In genomic region chr7:5052438-5052837, GRCm38 (mm10) we compare ENCODE assay signal across 8 mouse cellular contexts. TPM values are rescaled to one million over a fixed set of nuclear protein-coding genes. Genes with fewer than 3 reads are reported as not detected.
DNase-seq lines count a peak whose midpoint lies in the region; ATAC-seq and TF ChIP-seq lines count a peak whose summit lies in the region.

No protein-coding gene starts in this region.

- DNase-seq in kidney, postnatal 4 days = peak; percentile 21 to 39
- DNase-seq in kidney, postnatal 10 days = no peak
- DNase-seq in embryonic facial prominence, embryonic 10.5 days (ENCODE audit: low spot score) = peak; percentile 38
- no peak for DNase-seq in urinary bladder, postnatal 25 days (ENCODE audit: low spot score)
- no peak for DNase-seq in lung, adult 2 months
- no peak for DNase-seq in spleen, adult 18-20 months

- H3K27ac ChIP-seq in embryonic facial prominence, embryonic 10.5 days (replicated peaks) = no peak overlapping the region
- H3K27ac ChIP-seq in neural tube, embryonic 13.5 days (replicated peaks) = 0 out of 2 replicates have a peak overlapping the region, but pooled peaks have one; percentile 23

- H3K4me1 ChIP-seq in embryonic facial prominence, embryonic 10.5 days = peaks cover 51% of the 10 kb centered on the region
- H3K4me1 ChIP-seq in neural tube, embryonic 13.5 days (replicated peaks) = peaks cover 58% of the 10 kb centered on the region
- peaks cover 4% of the 10 kb centered on the region; the same call in 1 of the 2 replicates for H3K4me1 ChIP-seq in lung, adult 2 months (ENCODE audit: control insufficient read depth, insufficient read depth, low read length)

- TF ChIP-seq CTCF in lung, adult 2 months (IDR thresholded peaks at IDR 0.05; ENCODE audit: insufficient read depth, low read length) = no peak

- 0 out of 2 replicates have a peak, but pooled peaks cover 3% of the 10 kb centered on the region for H3K9me3 ChIP-seq in embryonic facial prominence, embryonic 10.5 days
- no peaks in the 10 kb centered on the region for H3K9me3 ChIP-seq in neural tube, embryonic 13.5 days

- H3K36me3 ChIP-seq in embryonic facial prominence, embryonic 10.5 days (replicated peaks) = no peaks in the 10 kb centered on the region
- peaks cover 4% of the 10 kb centered on the region; the same call in 1 of the 2 replicates for H3K36me3 ChIP-seq in neural tube, embryonic 13.5 days

- H3K4me2 ChIP-seq in neural tube, embryonic 13.5 days = peak overlapping the region; percentile 85

- peak overlapping the region; percentile 88 for H3K4me3 ChIP-seq in embryonic facial prominence, embryonic 10.5 days
- H3K4me3 ChIP-seq in neural tube, embryonic 13.5 days = peak overlapping the region; percentile 63
- H3K4me3 ChIP-seq in lung, adult 2 months (replicated peaks; ENCODE audit: extremely low read depth, low read depth, low read length) = no peak overlapping the region

- peak; percentile 27 for ATAC-seq in inflammation-experienced regulatory T-cells, adult 6 months
- ATAC-seq in neural tube, embryonic 13.5 days (ENCODE audit: low read depth) = no peak

- WGBS in embryonic facial prominence, embryonic 10.5 days = 3% methylated on average over 12 of the region's 12 CpGs
- WGBS in neural tube, embryonic 13.5 days = 4% methylated on average over 11 of the region's 12 CpGs
- WGBS in lung, adult 2 months = 5% methylated on average over 12 of the region's 12 CpGs

- TF ChIP-seq POLR2A in lung, adult 2 months (IDR thresholded peaks at IDR 0.05; ENCODE audit: borderline replicate concordance, extremely low read depth, low read depth, low read length) = no peak

- H3K9ac ChIP-seq in neural tube, embryonic 13.5 days = peak overlapping the region; percentile 86

- H3K27me3 ChIP-seq in embryonic facial prominence, embryonic 10.5 days (replicated peaks; ENCODE audit: low read depth, poor library complexity, severe bottlenecking) = peaks cover 68% of the 10 kb centered on the region
- peaks cover 49% of the 10 kb centered on the region for H3K27me3 ChIP-seq in neural tube, embryonic 13.5 days

RNA-seq across cellular contexts. Expression of gene Zfp580, which starts 1.1 kb away (rescaled TPM):
- 29.8 and 33.9 TPM in 2 replicates for polyA plus RNA-seq in embryonic facial prominence, embryonic 10.5 days (2016; fragmentation: Nextera tagmentation; extraction: Ambion mirVana)
- 1 to 10 TPM in 1 of 3 experiments, under 1 TPM in 2; 0.77 to 1.3 (median 0.93) TPM for polyA plus RNA-seq in inflammation-experienced regulatory T-cells, adult 6 months (2017; shearing (Covaris generic))
- polyA plus RNA-seq in neural tube, embryonic 13.5 days (2015; fragmentation: Nextera tagmentation; extraction: Ambion mirVana) = 69.9 and 81.4 TPM in 2 replicates
- 36.0 and 37.9 TPM in 2 replicates for polyA plus RNA-seq in lung, adult 2 months (2012; rRNA removed)

RNA-seq across cellular contexts. Expression of gene U2af2, which starts 9.5 kb away (rescaled TPM):
- 182 and 189 TPM in 2 replicates for polyA plus RNA-seq in embryonic facial prominence, embryonic 10.5 days (2016; fragmentation: Nextera tagmentation; extraction: Ambion mirVana)
- polyA plus RNA-seq in inflammation-experienced regulatory T-cells, adult 6 months (2017; shearing (Covaris generic)) = 10 to 100 TPM; 26.0 to 33.4 (median 32.0) TPM
- 105 and 112 TPM in 2 replicates for polyA plus RNA-seq in neural tube, embryonic 13.5 days (2015; fragmentation: Nextera tagmentation; extraction: Ambion mirVana)
- polyA plus RNA-seq in lung, adult 2 months (2012; rRNA removed) = 145 and 189 TPM in 2 replicates

RNA-seq across cellular contexts. Expression of gene Zfp784, which starts 14.2 kb away (rescaled TPM):
- 2.7 and 2.8 TPM in 2 replicates for polyA plus RNA-seq in embryonic facial prominence, embryonic 10.5 days (2016; fragmentation: Nextera tagmentation; extraction: Ambion mirVana)
- 1 to 10 TPM; 3.0 to 5.1 (median 3.7) TPM for polyA plus RNA-seq in inflammation-experienced regulatory T-cells, adult 6 months (2017; shearing (Covaris generic))
- 8.3 and 9.1 TPM in 2 replicates for polyA plus RNA-seq in neural tube, embryonic 13.5 days (2015; fragmentation: Nextera tagmentation; extraction: Ambion mirVana)
- 5.2 and 6.9 TPM in 2 replicates for polyA plus RNA-seq in lung, adult 2 months (2012; rRNA removed)

RNA-seq across cellular contexts. Expression of gene 4632433K11Rik, which starts 18.5 kb away (rescaled TPM):
- polyA plus RNA-seq in embryonic facial prominence, embryonic 10.5 days (2016; fragmentation: Nextera tagmentation; extraction: Ambion mirVana) = not detected in 2 replicates
- polyA plus RNA-seq in inflammation-experienced regulatory T-cells, adult 6 months (2017; shearing (Covaris generic)) = not detected
- polyA plus RNA-seq in neural tube, embryonic 13.5 days (2015; fragmentation: Nextera tagmentation; extraction: Ambion mirVana) = not detected in 2 replicates
- not detected in 2 replicates for polyA plus RNA-seq in lung, adult 2 months (2012; rRNA removed)

RNA-seq across cellular contexts. Expression of gene Epn1, which starts 27.6 kb away (rescaled TPM):
- polyA plus RNA-seq in embryonic facial prominence, embryonic 10.5 days (2016; fragmentation: Nextera tagmentation; extraction: Ambion mirVana) = 56.7 and 58.8 TPM in 2 replicates
- polyA plus RNA-seq in inflammation-experienced regulatory T-cells, adult 6 months (2017; shearing (Covaris generic)) = 1 to 10 TPM; 5.8 to 7.3 (median 6.8) TPM
- polyA plus RNA-seq in neural tube, embryonic 13.5 days (2015; fragmentation: Nextera tagmentation; extraction: Ambion mirVana) = 76.4 and 89.3 TPM in 2 replicates
- polyA plus RNA-seq in lung, adult 2 months (2012; rRNA removed) = 151 and 160 TPM in 2 replicates

Comparison
In these comparisons a context has a peak if more than half of its experiments do, and no peak if none do; other contexts are left out.
1. DNase-seq: peak in kidney, postnatal 4 days (2 of 2) and embryonic facial prominence, embryonic 10.5 days (single experiment); none in kidney, postnatal 10 days (single experiment), urinary bladder, postnatal 25 days (single experiment), lung, adult 2 months (single experiment) and spleen, adult 18-20 months (0 of 2).
2. RNA of gene Zfp580, which starts 1.1 kb away (polyA plus RNA-seq): 69.9 to 81.4 TPM in neural tube, embryonic 13.5 days, 36.0 to 37.9 TPM in lung, adult 2 months and 29.8 to 33.9 TPM in embryonic facial prominence, embryonic 10.5 days; 0.77 to 1.3 TPM in inflammation-experienced regulatory T-cells, adult 6 months; every median in the first group is over 10 times any median in the second.